Mouse (Mus musculus) midbrain, postnatal 0 days (tissue): Measurements from ENCODE around the gene Slc9b1. TPM values are rescaled to one million over a fixed set of nuclear protein-coding genes. Genes with fewer than 3 reads are reported as not detected.

ENCODE experiments used
- ATAC-seq: fragments of 200-750 bp; cut with Nextera tagmentation; 2 replicates; pipeline ENCODE4 v1.8.0; 2017; ENCODE audit warnings: moderate number of reproducible peaks, mild to moderate bottlenecking, moderate TSS enrichment, moderate library complexity; ENCODE audit not compliant: low FRiP score
- DNase-seq: peaks from one replicate; pipeline ENCODE4 v3.0.0-alpha.2; 2015; ENCODE audit warnings: low spot score
- H3K27ac ChIP-seq: fragments of 300-500 bp; sonication (generic); 2 replicates; pipeline ENCODE4 v1.5.1; 2014; ENCODE audit warnings: low read depth, mild to moderate bottlenecking, low read length, mixed read lengths
- H3K27me3 ChIP-seq: fragments of 300-500 bp; sonication (generic); 2 replicates; pipeline ENCODE4 v1.6.1; 2014; ENCODE audit warnings: low read length, control low read depth, mixed read lengths; ENCODE audit not compliant: insufficient read depth
- H3K36me3 ChIP-seq: fragments of 300-500 bp; sonication (generic); 2 replicates; pipeline ENCODE4 v1.6.1; 2014; ENCODE audit warnings: low read length, control low read depth, mixed read lengths; ENCODE audit not compliant: insufficient read depth
- H3K4me1 ChIP-seq: fragments of 300-500 bp; sonication (generic); 2 replicates; pipeline ENCODE4 v1.6.1; 2014; ENCODE audit warnings: mild to moderate bottlenecking, control low read depth, antibody characterized with exemption, low read length, mixed read lengths; ENCODE audit not compliant: insufficient read depth
- H3K4me2 ChIP-seq: fragments of 300-500 bp; sonication (generic); 2 replicates; pipeline ENCODE4 v1.6.1; 2014; ENCODE audit warnings: low read depth, mild to moderate bottlenecking, low read length, mixed read lengths; ENCODE audit not compliant: poor library complexity, severe bottlenecking
- H3K4me3 ChIP-seq: fragments of 300-500 bp; sonication (generic); 2 replicates; pipeline ENCODE4 v1.5.1; 2014; ENCODE audit warnings: low read depth, mild to moderate bottlenecking, low read length, moderate library complexity
- H3K9ac ChIP-seq: fragments of 300-500 bp; sonication (generic); replicated peaks from 2 replicates; pipeline ENCODE4 v1.6.1; 2014; ENCODE audit warnings: mild to moderate bottlenecking, low read length, moderate library complexity, mixed read lengths; ENCODE audit not compliant: poor library complexity, severe bottlenecking
- H3K9me3 ChIP-seq: fragments of 300-500 bp; sonication (generic); 2 replicates; pipeline ENCODE4 v1.6.1; 2016; ENCODE audit warnings: low read length, control low read depth
- CTCF ChIP-seq: IDR thresholded peaks from 2 replicates; pipeline ENCODE4 v1.5.1; 2016; ENCODE audit warnings: antibody characterized with exemption, mild to moderate bottlenecking
- WGBS: fragments of 180-500 bp; shearing (Covaris S2); extraction: QIAGEN DNeasy Blood & Tissue Kit; methylation state at CpG from one replicate; pipeline ENCODE4 v1.1.7; 2014; 5-methylcytosine and 5-hydroxymethylcytosine counted together
- polyA plus RNA-seq: library from polyadenylated mRNA; unstranded; fragments of >200 nt; fragmentation: Nextera tagmentation; extraction: Ambion mirVana; gene quantifications from 2 replicates; pipeline ENCODE4 v1.2.1, GENCODE M21; 2015
- total RNA-seq: library from RNA; depleted of rRNA; stranded (reverse); fragments of >200 nt; gene quantifications from 2 replicates; pipeline ENCODE4 v1.2.3, GENCODE M21; 2014

Slc9b1 gene
- total and polyA plus RNA-seq, 2 experiments from 2014 or later, result not detected

DNA sequence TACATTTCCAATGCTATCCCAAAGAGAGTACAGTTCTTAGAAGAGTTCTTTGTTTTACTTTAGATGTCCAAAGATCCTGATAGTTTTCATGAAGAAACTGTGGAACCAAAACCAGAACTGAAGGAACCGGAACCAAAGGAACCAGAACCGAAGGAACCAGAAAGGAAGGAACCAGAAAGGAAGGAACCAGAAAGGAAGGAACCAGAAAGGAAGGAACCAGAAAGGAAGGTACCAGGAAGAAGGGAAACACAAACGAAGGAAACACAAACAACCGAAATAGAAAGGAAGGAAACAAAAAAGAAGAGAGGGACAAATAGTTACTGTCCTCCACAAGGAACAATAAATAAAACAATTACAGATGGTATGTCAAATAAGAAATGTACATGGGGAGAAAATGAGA, 9.6 kb downstream of the Slc9b1 start:
- no peak overlapping the region for H3K4me2 ChIP-seq
- no peaks in the 10 kb centered on the region for H3K27me3 ChIP-seq
- WGBS, result 87% methylated on average over 4 of the region's 4 CpGs
- no peak for TF ChIP-seq CTCF
- no peak overlapping the region for H3K9ac ChIP-seq
- H3K27ac ChIP-seq, result no peak overlapping the region
- no peaks in the 10 kb centered on the region for H3K9me3 ChIP-seq
- H3K36me3 ChIP-seq, result no peaks in the 10 kb centered on the region
- no peak for DNase-seq
- ATAC-seq, result no peak
- H3K4me3 ChIP-seq, result no peak overlapping the region
- H3K4me1 ChIP-seq, result no peaks in the 10 kb centered on the region

DNA sequence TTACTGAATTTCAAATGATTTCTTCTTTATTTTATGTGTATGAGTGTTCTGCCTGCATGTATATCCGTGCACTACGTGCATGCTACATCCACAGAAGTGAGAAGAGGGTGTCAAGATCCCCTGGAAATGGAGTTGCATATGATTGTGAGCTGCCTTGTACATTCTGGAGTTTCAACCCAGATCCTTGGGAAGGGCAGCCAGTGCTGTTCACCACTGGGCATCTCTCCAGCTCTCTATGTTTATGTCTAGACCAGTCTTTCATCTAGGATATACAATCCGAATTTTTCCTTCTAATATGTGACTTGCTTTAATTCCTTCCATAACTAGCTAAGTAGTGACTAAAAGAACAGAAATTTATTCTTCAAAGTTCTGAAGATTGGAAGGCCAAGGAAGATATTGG, 28.0 kb downstream of the Slc9b1 start:
- no peaks in the 10 kb centered on the region for H3K36me3 ChIP-seq
- ATAC-seq (no peak), DNase-seq (no peak)
- no peaks in the 10 kb centered on the region for H3K4me1 ChIP-seq
- no peaks in the 10 kb centered on the region for H3K27me3 ChIP-seq
- no peak overlapping the region for H3K4me2 ChIP-seq
- H3K9ac ChIP-seq, result no peak overlapping the region
- no peak for TF ChIP-seq CTCF
- H3K4me3 ChIP-seq, result no peak overlapping the region
- 87% methylated on average over 3 of the region's 3 CpGs for WGBS
- H3K9me3 ChIP-seq, result no peaks in the 10 kb centered on the region
- no peak overlapping the region for H3K27ac ChIP-seq

DNA sequence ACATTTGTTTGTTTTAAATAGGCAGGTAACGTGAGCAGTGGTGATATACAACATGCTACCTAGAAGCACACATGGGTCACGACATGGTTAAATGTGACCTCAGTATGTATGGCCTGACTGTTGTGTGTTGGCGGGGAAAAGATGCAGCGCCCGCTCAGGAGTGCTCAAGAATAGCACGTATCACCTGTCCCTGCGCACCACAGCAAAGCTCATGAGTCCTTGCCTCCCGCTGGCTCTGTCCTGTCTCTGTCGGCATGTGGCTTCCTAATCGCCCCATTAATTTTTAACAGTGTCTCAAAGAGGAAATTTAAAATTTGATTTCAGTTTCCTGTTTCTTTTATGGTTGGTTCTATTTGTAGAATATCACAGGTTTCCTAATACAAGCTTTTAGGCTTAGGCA, 29.6 kb downstream of the Slc9b1 start:
- Histone ChIP-seq H3K27me3 (no peaks in the 10 kb centered on the region), H3K36me3 (no peaks in the 10 kb centered on the region), H3K9ac (no peak overlapping the region), H3K4me3 (no peak overlapping the region), H3K4me2 (no peak overlapping the region), H3K27ac (no peak overlapping the region), H3K4me1 (no peaks in the 10 kb centered on the region), H3K9me3 (no peaks in the 10 kb centered on the region)
- no peak for TF ChIP-seq CTCF
- ATAC-seq (no peak), DNase-seq (no peak)
- 89% methylated on average over 10 of the region's 10 CpGs for WGBS

DNA sequence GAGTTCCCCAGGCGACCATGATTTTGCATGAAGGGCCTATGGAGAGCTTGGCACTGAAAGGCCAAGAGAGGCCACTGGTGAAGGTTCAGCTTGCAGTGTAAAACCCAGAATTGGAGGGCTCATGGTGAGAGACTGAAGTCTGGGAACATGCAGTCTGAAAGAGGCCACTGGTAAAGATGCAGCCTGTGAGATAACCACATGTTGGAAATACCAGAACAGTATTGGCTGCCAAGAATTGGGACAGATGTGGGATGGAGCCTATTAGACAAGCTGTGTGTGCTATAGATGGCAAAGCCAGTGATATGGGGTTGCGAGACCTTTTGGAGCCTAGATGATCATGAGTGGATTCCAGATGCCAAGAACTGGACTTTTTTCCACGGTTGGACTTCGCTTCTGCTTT, 32.0 kb downstream of the Slc9b1 start:
- Histone ChIP-seq H3K4me1 (no peaks in the 10 kb centered on the region), H3K4me2 (no peak overlapping the region), H3K9ac (no peak overlapping the region), H3K27me3 (no peaks in the 10 kb centered on the region), H3K36me3 (no peaks in the 10 kb centered on the region), H3K9me3 (no peaks in the 10 kb centered on the region), H3K27ac (no peak overlapping the region), H3K4me3 (no peak overlapping the region)
- no peak for DNase-seq
- ATAC-seq, result no peak
- TF ChIP-seq CTCF, result no peak
- WGBS, result 93% methylated on average over 4 of the region's 4 CpGs

DNA sequence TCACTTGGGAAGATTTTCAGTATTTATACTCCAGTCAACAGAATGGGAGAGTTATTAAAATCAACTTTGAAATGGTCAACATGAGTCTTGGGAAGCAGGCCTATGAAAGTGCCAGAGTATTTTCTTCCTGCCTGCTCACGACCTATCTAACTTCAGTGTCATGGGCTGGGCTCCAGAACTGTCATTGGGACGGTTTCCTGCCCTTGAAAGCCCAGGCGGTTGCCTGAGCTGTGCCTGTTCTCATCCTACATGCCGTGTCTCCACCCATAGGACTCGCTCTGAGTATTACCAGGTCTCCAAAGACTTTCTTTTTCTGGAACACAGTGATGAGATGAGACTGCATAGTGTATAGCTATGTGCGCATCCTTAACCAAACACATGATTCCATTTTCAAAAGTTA, 45.4 kb downstream of the Slc9b1 start:
- Histone ChIP-seq H3K9ac (no peak overlapping the region), H3K27ac (no peak overlapping the region), H3K9me3 (no peaks in the 10 kb centered on the region), H3K4me1 (no peaks in the 10 kb centered on the region), H3K36me3 (no peaks in the 10 kb centered on the region), H3K4me2 (no peak overlapping the region), H3K27me3 (no peaks in the 10 kb centered on the region), H3K4me3 (no peak overlapping the region)
- 82% methylated on average over 6 of the region's 6 CpGs for WGBS
- no peak for ATAC-seq
- DNase-seq, result no peak
- no peak for TF ChIP-seq CTCF

DNA sequence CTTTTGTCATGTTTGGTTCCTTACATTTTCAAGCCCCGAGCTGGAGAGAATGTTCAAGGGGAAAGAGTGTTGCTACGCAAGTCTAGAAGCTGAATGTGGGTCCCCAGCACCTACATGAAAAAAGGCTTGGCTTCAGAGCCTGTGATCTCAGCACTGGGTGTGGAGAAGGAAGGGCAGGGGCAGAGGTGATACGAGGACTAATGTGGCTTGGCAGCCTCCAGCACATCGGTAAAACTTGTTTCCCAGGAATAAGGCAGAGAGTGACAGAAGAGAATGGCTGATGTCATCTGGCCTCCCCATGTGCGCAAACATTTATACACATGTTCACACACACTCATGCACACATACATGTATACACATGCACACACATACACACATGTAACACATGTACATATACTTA, 47.3 kb downstream of the Slc9b1 start:
- no peaks in the 10 kb centered on the region for H3K9me3 ChIP-seq
- no peak overlapping the region for H3K4me2 ChIP-seq
- H3K27ac ChIP-seq, result no peak overlapping the region
- no peaks in the 10 kb centered on the region for H3K4me1 ChIP-seq
- DNase-seq (no peak), ATAC-seq (no peak)
- H3K36me3 ChIP-seq, result no peaks in the 10 kb centered on the region
- no peaks in the 10 kb centered on the region for H3K27me3 ChIP-seq
- TF ChIP-seq CTCF, result no peak
- H3K9ac ChIP-seq, result no peak overlapping the region
- no peak overlapping the region for H3K4me3 ChIP-seq
- WGBS, result 87% methylated on average over 5 of the region's 5 CpGs

DNA sequence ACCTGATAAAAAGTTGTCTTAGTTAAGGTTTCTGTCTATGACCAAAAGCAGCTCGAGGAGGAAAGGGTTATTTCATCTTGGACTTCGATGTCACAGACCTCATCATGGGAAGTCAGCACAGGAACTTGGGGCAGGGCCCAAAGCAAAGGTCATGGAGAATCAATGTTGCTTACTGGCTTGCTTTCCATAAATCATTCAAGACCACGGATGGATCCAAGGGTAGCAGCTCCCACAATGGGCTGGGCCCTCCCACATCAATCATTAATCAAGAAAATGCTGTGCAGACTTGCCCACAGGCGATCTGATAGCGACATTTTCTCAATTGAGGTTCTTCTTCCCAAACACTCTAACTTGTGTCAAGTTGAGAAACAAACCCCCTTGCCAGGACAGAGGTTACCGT, 48.3 kb downstream of the Slc9b1 start:
- Histone ChIP-seq H3K27me3 (no peaks in the 10 kb centered on the region), H3K27ac (no peak overlapping the region), H3K4me3 (no peak overlapping the region), H3K36me3 (no peaks in the 10 kb centered on the region), H3K9ac (no peak overlapping the region), H3K9me3 (no peaks in the 10 kb centered on the region), H3K4me2 (no peak overlapping the region), H3K4me1 (no peaks in the 10 kb centered on the region)
- no peak for TF ChIP-seq CTCF
- WGBS, result 74% methylated on average over 6 of the region's 6 CpGs
- ATAC-seq, result no peak
- DNase-seq, result no peak
